Mouse (Mus musculus) forebrain, postnatal 0 days (tissue): ENCODE data around the gene Il4i1. TPM values are rescaled to one million over a fixed set of nuclear protein-coding genes. Genes with fewer than 3 reads are reported as not detected.

Experiments used
- ATAC-seq: fragments of 200-750 bp; cut with Nextera tagmentation; 2 replicates; pipeline ENCODE4 v1.8.0; 2017; ENCODE audit warnings: mild to moderate bottlenecking, moderate library complexity
- DNase-seq: peaks from one replicate; pipeline ENCODE4 v3.0.0-alpha.2; 2015
- H3K27ac ChIP-seq: fragments of 300-500 bp; sonication (generic); 2 replicates; pipeline ENCODE4 v1.5.1; 2014; ENCODE audit warnings: low read depth, mild to moderate bottlenecking, antibody characterized with exemption, low read length, moderate library complexity, mixed read lengths
- H3K27me3 ChIP-seq: fragments of 300-500 bp; sonication (generic); 2 replicates; pipeline ENCODE4 v1.6.1; 2014; ENCODE audit warnings: mild to moderate bottlenecking, low read length, mixed read lengths; ENCODE audit not compliant: insufficient read depth
- H3K36me3 ChIP-seq: fragments of 300-500 bp; sonication (generic); 2 replicates; pipeline ENCODE4 v1.6.1; 2014; ENCODE audit warnings: mild to moderate bottlenecking, moderate library complexity; ENCODE audit not compliant: insufficient read depth
- H3K4me1 ChIP-seq: fragments of 300-500 bp; sonication (generic); 2 replicates; pipeline ENCODE4 v1.6.1; 2014; ENCODE audit warnings: antibody characterized with exemption; ENCODE audit not compliant: insufficient read depth
- H3K4me2 ChIP-seq: fragments of 300-500 bp; sonication (generic); 2 replicates; pipeline ENCODE4 v1.6.1; 2014; ENCODE audit warnings: low read depth, mild to moderate bottlenecking, moderate library complexity
- H3K4me3 ChIP-seq: fragments of 300-500 bp; sonication (generic); 2 replicates; pipeline ENCODE4 v1.5.1; 2014; ENCODE audit warnings: low read depth, low read length, mixed read lengths
- H3K9ac ChIP-seq: fragments of 300-500 bp; sonication (generic); 2 replicates; pipeline ENCODE4 v1.6.1; 2014; ENCODE audit warnings: mild to moderate bottlenecking
- H3K9me3 ChIP-seq: fragments of 300-500 bp; sonication (generic); 2 replicates; pipeline ENCODE4 v1.6.1; 2016; ENCODE audit warnings: low read length
- CTCF ChIP-seq: sonication (generic); IDR thresholded peaks from 2 replicates; pipeline ENCODE4 v1.5.1; 2016; ENCODE audit warnings: antibody characterized with exemption, control low read depth, low read depth
- WGBS: fragments of 180-500 bp; shearing (Covaris S2); extraction: QIAGEN DNeasy Blood & Tissue Kit; methylation state at CpG from one replicate; pipeline ENCODE4 v1.1.7; 2014; 5-methylcytosine and 5-hydroxymethylcytosine counted together
- polyA plus RNA-seq: library from polyadenylated mRNA; unstranded; fragments of >200 nt; fragmentation: Nextera tagmentation; extraction: Ambion mirVana; gene quantifications from 2 replicates; pipeline ENCODE4 v1.2.1, GENCODE M21; 2015
- total RNA-seq: library from RNA; depleted of rRNA; stranded (reverse); fragments of >200 nt; gene quantifications from 2 replicates; pipeline ENCODE4 v1.2.3, GENCODE M21; 2014

The Il4i1 gene
- total and polyA plus RNA-seq, 2 experiments from 2014 or later: 0.21 to 1.3 TPM

DNA sequence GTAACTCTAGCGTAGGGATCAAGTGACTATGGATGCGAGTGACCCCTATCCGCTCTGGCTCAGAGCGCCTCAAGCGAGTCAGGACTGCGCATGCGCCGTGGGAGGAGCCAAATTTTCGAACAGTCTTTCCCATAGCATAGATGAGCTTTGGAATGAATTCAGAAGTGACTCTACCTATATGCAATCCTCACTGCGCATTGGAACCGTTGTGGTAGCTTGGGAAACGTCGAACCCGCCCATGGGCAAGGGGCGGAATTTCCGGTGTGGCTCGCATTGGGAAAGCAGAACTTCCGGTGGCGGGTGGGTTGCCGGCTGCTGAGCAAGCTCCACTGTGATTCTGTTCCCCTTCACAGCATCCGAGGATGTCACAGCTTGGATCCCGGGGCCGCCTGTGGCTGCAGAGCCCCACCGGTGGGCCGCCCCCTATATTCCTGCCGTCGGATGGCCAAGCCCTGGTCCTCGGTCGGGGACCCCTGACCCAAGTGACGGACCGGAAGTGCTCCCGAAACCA is 40.9 kb downstream of the Il4i1 start, which contains the start of gene Pnkp:
TSS of gene Pnkp (plus strand) at position 98 of the 511 bp plus-strand sequence.
- peaks cover 23% of the 10 kb centered on the region for H3K36me3 ChIP-seq
- H3K4me1 ChIP-seq: peaks cover 6% of the 10 kb centered on the region
- peak within 1 kb of the TSS; percentile 66 for H3K4me3 ChIP-seq
- TF ChIP-seq CTCF: peak; percentile 16; the same call in 1 of the 2 replicates
- ATAC-seq: peak; percentile 83
- DNase-seq: peak; percentile 95
- H3K9ac ChIP-seq: peak within 1 kb of the TSS; percentile 85
- H3K27ac ChIP-seq: peak within 1 kb of the TSS; percentile 90
- WGBS: under 1% methylated on average over 32 of the region's 32 CpGs
- no peaks in the 10 kb centered on the region for H3K27me3 ChIP-seq
- H3K4me2 ChIP-seq: peak within 1 kb of the TSS; percentile 88
- H3K9me3 ChIP-seq: no peaks in the 10 kb centered on the region

DNA sequence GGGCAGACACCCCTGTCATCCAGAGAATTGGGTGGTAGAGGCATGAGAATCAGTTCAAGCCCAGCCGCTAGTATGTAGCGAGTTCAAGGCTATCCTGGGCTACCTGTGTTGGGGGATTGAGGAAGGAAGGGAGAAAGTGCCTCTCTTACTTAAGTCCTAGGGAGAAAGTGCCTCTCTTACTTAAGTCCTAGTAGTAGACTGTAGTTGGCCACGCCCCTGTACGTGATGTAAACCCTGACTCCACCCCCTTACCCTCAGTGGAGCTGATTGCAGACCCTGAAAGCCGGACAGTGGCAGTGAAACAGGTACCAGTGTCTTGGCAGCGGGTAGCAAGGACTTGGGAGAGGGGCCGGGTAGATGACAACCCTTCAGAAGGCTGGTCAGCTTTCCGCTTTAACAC is 41.7 kb downstream of the Il4i1 start:
- ATAC-seq (no peak), DNase-seq (no peak)
- Histone ChIP-seq H3K27me3 (no peaks in the 10 kb centered on the region), H3K9ac (peak overlapping the region; percentile 85), H3K4me3 (peak overlapping the region; percentile 66), H3K36me3 (peaks cover 27% of the 10 kb centered on the region), H3K4me2 (peak overlapping the region; percentile 88), H3K4me1 (peaks cover 6% of the 10 kb centered on the region), H3K9me3 (no peaks in the 10 kb centered on the region), H3K27ac (peak overlapping the region; percentile 90; the same call in 1 of the 2 replicates)
- WGBS: 29% methylated on average over 8 of the region's 8 CpGs
- TF ChIP-seq CTCF: no peak

DNA sequence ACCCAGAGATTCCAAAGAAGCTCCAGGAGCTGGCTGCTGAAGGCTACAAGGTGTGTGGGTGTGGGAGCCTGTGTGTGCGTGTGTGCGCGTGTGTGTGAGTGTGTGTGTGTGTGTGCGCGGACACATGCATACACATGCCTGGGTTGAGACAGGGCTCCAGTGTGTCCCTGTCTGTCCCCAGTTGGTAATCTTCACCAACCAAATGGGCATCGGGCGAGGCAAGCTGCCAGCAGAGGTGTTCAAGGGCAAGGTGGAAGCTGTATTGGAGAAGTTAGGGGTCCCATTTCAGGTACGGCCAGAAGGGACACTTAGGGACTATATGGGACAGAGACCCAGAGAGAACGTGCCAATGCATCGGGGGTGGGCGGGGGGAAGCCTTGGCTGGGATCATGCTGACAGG is 43.7 kb downstream of the Il4i1 start:
- no peak overlapping the region for H3K27ac ChIP-seq
- no peak overlapping the region for H3K9ac ChIP-seq
- no peaks in the 10 kb centered on the region for H3K9me3 ChIP-seq
- ATAC-seq (no peak), DNase-seq (no peak)
- no peak for TF ChIP-seq CTCF
- no peaks in the 10 kb centered on the region for H3K27me3 ChIP-seq
- no peak overlapping the region for H3K4me2 ChIP-seq
- H3K36me3 ChIP-seq: peaks cover 43% of the 10 kb centered on the region
- H3K4me3 ChIP-seq: no peak overlapping the region
- peaks cover 6% of the 10 kb centered on the region for H3K4me1 ChIP-seq
- WGBS: 88% methylated on average over 11 of the region's 11 CpGs

DNA sequence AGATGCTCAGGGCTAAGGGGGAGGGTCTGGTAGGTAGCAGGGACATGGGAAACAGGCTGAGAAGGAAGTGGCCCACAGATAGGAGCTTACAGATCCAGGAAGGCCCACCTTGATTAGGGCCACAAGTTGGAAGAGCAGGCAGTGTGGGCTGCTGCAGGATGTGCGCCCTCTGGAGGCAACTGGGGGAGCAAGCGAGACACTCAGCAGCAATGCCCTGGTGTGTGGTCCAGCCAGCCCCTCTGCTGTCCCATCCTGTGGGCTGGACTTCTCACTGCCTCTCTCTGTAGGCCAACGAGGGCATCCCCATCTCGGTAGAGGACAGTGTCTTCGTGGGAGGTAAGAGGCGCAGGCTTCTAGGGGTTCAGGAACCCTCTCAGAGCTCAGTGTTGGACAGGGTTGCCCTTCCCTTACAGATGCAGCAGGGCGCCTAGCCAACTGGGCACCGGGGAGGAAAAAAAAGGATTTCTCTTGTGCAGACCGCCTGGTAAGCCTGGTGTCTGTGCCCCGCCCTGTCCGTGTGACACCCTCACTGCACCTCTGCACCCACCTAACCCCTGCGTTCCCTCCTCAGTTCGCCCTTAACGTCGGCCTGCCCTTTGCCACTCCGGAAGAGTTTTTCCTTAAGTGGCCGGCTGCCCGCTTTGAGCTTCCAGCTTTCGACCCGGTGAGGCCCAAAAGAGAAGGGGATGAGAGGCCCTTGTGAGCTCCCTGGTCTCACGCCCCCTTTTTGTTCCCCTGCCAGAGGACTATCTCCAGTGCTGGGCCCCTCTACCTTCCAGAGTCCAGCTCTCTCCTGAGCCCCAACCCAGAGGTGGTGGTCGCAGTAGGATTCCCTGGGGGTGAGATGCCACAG is 44.6 kb downstream of the Il4i1 start:
- Histone ChIP-seq H3K4me2 (no peak overlapping the region), H3K36me3 (peaks cover 52% of the 10 kb centered on the region), H3K27ac (peak overlapping the region; percentile 29; the same call in 1 of the 2 replicates), H3K9ac (no peak overlapping the region), H3K4me1 (peaks cover 6% of the 10 kb centered on the region), H3K27me3 (no peaks in the 10 kb centered on the region), H3K9me3 (no peaks in the 10 kb centered on the region), H3K4me3 (no peak overlapping the region)
- WGBS: 53% methylated on average over 22 of the region's 22 CpGs
- DNase-seq: peak; percentile 75
- peak; percentile 51 for ATAC-seq
- peak; percentile 89 for TF ChIP-seq CTCF

DNA sequence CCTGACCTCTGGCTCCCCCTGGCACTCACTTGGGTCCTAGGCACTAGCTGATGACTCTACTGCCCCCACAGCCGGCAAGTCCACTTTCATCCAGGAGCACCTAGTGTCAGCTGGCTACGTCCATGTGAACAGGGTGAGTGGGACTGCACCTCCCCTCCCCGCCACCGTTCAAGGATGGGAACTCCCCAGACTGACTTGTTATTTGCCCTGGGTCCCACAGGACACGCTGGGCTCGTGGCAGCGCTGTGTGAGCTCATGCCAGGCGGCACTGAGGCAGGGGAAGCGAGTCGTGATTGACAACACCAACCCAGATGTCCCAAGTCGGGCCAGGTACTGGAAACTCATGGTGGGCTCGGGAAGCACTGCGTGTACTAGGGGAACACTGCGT is 45.2 kb downstream of the Il4i1 start:
- no peak overlapping the region for H3K9ac ChIP-seq
- H3K4me3 ChIP-seq: no peak overlapping the region
- no peak overlapping the region for H3K27ac ChIP-seq
- H3K36me3 ChIP-seq: peaks cover 52% of the 10 kb centered on the region
- 78% methylated on average over 14 of the region's 14 CpGs for WGBS
- H3K27me3 ChIP-seq: no peaks in the 10 kb centered on the region
- no peaks in the 10 kb centered on the region for H3K9me3 ChIP-seq
- H3K4me1 ChIP-seq: peaks cover 6% of the 10 kb centered on the region
- TF ChIP-seq CTCF: no peak
- ATAC-seq (no peak), DNase-seq (no peak)
- H3K4me2 ChIP-seq: no peak overlapping the region

DNA sequence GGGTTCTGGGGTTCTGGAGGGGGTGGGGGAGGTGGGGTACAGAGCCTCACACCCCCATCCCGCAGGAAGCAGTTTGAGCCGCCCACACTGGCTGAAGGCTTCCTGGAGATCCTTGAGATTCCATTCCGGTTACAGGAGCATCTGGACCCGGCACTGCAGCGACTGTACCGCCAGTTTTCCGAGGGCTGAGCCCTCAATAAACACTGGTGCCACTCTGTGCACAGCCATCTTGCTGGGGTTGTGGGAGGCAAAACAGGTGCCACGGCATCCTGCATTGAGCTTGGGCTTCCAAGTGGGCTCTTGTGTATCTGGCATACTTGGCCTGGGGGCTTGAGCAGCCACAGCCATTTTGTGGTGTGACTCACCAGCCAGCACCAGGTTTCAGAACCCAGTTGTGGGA is 46.2 kb downstream of the Il4i1 start:
- 76% methylated on average over 8 of the region's 8 CpGs for WGBS
- DNase-seq (no peak), ATAC-seq (no peak)
- H3K27me3 ChIP-seq: no peaks in the 10 kb centered on the region
- no peak overlapping the region for H3K27ac ChIP-seq
- TF ChIP-seq CTCF: no peak
- H3K36me3 ChIP-seq: peaks cover 52% of the 10 kb centered on the region
- H3K9me3 ChIP-seq: no peaks in the 10 kb centered on the region
- no peak overlapping the region for H3K4me2 ChIP-seq
- no peak overlapping the region for H3K4me3 ChIP-seq
- no peak overlapping the region for H3K9ac ChIP-seq
- peaks cover 12% of the 10 kb centered on the region for H3K4me1 ChIP-seq

DNA sequence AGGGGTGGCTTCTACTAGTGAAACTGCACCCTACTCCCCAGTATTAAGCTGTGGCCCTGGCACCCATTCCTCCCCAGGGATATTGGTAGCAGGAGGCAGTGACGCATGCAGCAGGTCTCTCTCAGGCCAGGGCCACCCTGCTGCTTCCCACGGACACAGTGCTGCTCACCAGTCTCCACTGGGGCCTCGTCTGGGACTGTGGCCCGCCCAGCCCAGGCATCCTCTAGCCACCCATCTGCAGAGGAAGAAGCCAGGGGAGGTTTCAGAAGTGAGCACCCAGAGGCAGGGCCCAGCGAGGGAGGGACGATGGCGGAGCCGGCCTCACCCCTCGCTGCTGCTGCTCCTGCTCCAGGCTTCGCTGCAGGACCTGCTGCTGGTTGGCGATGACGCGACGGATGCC is 47.0 kb downstream of the Il4i1 start:
- H3K27ac ChIP-seq: no peak overlapping the region
- H3K27me3 ChIP-seq: no peaks in the 10 kb centered on the region
- ATAC-seq (no peak), DNase-seq (no peak)
- H3K9ac ChIP-seq: no peak overlapping the region
- no peak for TF ChIP-seq CTCF
- no peaks in the 10 kb centered on the region for H3K9me3 ChIP-seq
- no peak overlapping the region for H3K4me3 ChIP-seq
- WGBS: 86% methylated on average over 14 of the region's 14 CpGs
- H3K36me3 ChIP-seq: peaks cover 52% of the 10 kb centered on the region
- H3K4me2 ChIP-seq: no peak overlapping the region
- H3K4me1 ChIP-seq: peaks cover 13% of the 10 kb centered on the region
